Mouse (Mus musculus) frontal cortex, postnatal 36 days (tissue): ENCODE measurements around the gene Hjurp.
"Not testable (repeated sequence)": the region's sequence is repeated elsewhere in the genome, so short reads cannot be mapped to it uniquely, and the experiment has no call there.

Source experiments
- DNase-seq, 2 experiments: peaks; one replicate each; pipeline ENCODE4 v3.0.0; 2022; ENCODE audit warnings: low spot score in 2 of 2

Hjurp gene

GRCm38 (mm10) chr1:88224029-88224776 lies 53.2 kb downstream of the Hjurp start:
- no peak for DNase-seq

GRCm38 (mm10) chr1:88223591-88223990 lies 53.8 kb downstream of the Hjurp start:
- no peak for DNase-seq

GRCm38 (mm10) chr1:88223011-88223515 lies 54.4 kb downstream of the Hjurp start:
- not testable (repeated sequence) for DNase-seq

GRCm38 (mm10) chr1:88222216-88222615 lies 55.2 kb downstream of the Hjurp start:
- DNase-seq: no peak

DNA sequence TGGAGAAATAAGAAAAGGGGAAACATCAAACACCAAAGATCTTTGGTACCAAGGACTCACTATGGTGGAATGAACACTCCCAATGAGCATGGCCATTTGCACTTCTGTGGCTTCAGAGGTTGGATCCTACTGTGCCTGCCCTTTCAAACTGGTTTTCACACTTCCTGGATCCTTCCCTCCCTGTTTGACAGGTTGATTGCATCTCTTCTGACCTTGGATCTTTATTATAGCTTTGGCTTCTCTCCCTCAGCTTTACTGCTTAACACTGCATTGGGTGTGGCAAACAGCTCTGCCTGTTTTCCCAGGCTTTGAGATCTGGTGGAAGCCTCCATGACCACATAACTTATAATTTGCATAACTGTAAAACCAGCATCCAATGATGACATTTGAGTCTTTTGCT lies 57.1 kb downstream of the Hjurp start:
- no peak for DNase-seq

GRCm38 (mm10) chr1:88219054-88219453 lies 58.4 kb downstream of the Hjurp start:
- no peak for DNase-seq

GRCm38 (mm10) chr1:88218591-88218990 lies 58.8 kb downstream of the Hjurp start:
- no peak for DNase-seq

DNA sequence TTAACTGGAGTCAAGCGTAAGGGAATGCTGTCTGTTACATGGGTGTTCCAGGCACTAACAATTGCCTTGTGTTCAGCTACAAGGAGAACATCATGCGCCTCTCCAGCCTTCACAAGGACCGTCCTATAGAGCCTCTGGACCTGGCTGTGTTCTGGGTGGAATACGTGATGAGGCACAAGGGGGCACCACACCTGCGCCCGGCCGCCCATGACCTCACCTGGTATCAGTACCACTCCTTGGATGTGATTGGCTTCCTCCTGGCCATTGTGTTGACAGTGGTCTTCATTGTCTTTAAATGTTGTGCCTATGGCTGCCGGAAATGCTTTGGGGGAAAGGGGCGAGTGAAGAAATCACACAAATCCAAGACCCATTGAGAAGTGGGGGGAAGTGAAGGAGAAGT lies 59.4 kb downstream of the Hjurp start:
- no peak for DNase-seq

- no peak for DNase-seq
Observed at GRCm38 (mm10) chr1:88217576-88217975, 59.9 kb downstream of the Hjurp start.

- no peak for DNase-seq
Observed at GRCm38 (mm10) chr1:88217144-88217543, 60.3 kb downstream of the Hjurp start.

- DNase-seq: no peak
Observed at GRCm38 (mm10) chr1:88216551-88216950, 60.9 kb downstream of the Hjurp start.

- DNase-seq: no peak
Observed at GRCm38 (mm10) chr1:88215466-88216380, 61.7 kb downstream of the Hjurp start.

- no peak for DNase-seq
Observed at GRCm38 (mm10) chr1:88214462-88214952, 62.9 kb downstream of the Hjurp start.

DNA sequence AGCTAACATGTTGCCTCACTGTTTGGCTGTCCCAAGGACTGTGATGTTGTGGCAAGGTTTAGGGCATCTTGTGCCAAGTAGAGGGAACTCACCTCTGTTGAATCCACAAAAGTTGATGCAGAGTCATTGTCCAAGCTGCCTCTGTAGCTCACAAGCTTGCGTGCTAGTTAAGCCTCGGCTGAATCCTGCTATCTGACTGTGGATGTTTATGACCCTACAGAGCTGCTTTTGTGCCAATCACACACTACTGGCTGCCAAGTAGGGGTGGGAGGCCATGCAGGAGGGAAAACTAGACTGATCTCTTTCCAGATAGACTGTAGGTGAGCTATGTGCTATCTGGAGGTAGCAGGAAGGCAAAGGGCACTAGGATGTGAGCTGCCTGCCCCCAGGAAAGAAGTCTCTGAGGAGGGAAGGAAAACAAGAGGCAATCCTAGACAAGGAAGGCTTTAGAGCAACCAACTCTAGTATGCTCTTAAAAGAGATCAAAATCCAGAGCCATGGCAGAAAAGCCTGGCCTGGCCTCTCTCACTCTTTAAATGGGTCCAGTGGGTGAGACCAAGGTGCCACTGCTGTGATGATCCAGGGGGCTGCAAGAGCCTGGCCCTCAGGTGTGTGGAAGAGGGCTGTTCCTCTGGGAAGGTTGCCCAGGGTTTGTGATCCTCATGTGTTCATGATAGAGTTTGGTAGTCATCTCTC lies 63.5 kb downstream of the Hjurp start:
- no peak for DNase-seq

- no peak for DNase-seq
Observed at GRCm38 (mm10) chr1:88213061-88213460, 64.4 kb downstream of the Hjurp start.
